Mouse (Mus musculus): Measurements from ENCODE around the gene Ptprh. TPM values are rescaled to one million over a fixed set of nuclear protein-coding genes. Genes with fewer than 3 reads are reported as not detected.

Gene Ptprh
- polyA plus RNA-seq (2014; fragmentation: Illumina TruSeq; extraction: RNeasy Lipid Tissue Mini Kit (QIAGEN cat#74804); ENCODE audit: low read depth, low replicate concordance) = not detected

DNA sequence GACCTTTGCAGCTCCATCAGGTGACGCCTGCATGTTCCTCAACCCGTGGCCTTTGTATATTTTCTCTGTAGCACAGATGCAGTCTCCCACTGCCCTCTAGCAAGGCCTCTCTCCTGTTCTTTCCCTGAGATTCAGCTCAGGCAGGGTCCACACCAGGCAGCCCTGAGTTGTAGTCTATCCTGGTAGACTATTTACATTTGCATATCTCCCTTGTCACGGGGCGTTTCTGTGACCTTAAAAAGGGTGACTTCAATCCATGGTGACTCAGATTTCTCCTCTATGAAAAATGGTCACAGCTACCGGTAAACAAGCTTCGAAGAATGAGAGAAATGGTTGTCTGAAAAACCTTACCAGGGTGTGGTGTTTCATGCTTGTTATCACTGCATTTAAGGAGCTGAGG lies at the start of gene Ptprh:
TSS of gene Ptprh (minus strand) at position 169 of the 400 bp plus-strand sequence.

DNA sequence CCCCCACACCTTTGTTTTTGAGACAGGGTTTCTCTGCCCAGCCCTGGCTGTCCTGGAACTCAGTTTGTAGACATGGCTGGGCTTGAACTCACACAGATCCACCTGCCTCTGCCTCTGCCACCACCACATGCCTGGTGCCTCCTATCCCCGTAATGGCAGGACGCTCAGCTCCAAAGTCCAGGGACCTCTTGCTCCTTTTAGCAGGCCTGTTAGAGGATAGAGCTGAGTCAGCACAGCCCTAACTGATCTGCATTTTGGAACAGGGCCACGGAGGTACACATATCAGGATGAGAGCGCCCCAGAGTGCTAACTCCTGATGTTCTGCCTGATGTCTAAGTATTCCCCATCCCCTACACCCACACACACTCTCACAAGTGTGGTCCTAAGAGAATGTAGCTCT lies 27.2 kb upstream of the Ptprh start, which contains the start of gene Tmem86b:
TSS of gene Tmem86b (minus strand) at position 392 of the 400 bp plus-strand sequence.

GRCm38 (mm10) chr7:4547221-4547641 lies 56.6 kb downstream of the Ptprh start, which contains the start of gene Syt5:
Gene Syt5, minus strand, starts transcription at chr7:4547541.

GRCm38 (mm10) chr7:4532005-4532729 lies 71.7 kb downstream of the Ptprh start, which contains the start of gene Dnaaf3:
Gene Dnaaf3, minus strand, starts transcription at chr7:4532453.

DNA sequence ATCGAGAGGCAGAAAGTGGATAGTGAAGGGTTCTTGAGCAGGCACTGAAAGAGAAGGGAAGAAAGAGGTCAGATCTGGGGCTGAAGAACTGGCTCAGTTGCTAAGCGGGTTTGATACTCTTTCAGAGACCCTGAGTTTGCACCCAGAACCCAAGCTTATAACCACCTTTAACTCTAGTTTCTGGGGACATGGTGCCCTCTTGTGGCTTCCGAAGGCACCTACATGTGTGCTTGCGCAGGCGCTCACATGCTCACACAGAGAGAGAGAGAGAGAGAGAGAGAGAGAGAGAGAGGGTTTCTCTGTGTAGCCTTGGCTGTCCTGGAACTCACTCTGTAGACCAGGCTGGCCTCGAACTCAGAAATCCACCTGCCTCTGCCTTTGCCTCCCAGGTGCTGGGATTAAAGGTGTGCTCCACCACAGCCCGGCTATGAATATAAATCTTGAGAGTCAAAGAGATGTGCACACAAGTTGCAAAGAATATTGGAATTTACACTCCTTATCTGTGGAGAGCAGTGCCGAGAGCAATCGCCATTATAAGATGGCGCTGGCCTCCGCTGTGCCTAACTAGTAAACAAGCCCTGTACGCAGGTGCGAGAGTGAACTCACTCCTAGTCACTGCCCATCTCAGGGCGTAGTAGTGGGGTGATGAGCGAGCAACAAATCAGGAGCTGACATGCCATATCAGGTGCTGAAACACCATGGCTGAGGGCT lies 79.5 kb downstream of the Ptprh start, which contains the start of gene Tnni3:
TSS of gene Tnni3 (minus strand) at position 18 of the 711 bp plus-strand sequence.

GRCm38 (mm10) chr7:4516332-4517050 lies 87.3 kb downstream of the Ptprh start, which contains the start of gene Tnnt1:
Gene Tnnt1, minus strand, starts transcription at chr7:4516382.

DNA sequence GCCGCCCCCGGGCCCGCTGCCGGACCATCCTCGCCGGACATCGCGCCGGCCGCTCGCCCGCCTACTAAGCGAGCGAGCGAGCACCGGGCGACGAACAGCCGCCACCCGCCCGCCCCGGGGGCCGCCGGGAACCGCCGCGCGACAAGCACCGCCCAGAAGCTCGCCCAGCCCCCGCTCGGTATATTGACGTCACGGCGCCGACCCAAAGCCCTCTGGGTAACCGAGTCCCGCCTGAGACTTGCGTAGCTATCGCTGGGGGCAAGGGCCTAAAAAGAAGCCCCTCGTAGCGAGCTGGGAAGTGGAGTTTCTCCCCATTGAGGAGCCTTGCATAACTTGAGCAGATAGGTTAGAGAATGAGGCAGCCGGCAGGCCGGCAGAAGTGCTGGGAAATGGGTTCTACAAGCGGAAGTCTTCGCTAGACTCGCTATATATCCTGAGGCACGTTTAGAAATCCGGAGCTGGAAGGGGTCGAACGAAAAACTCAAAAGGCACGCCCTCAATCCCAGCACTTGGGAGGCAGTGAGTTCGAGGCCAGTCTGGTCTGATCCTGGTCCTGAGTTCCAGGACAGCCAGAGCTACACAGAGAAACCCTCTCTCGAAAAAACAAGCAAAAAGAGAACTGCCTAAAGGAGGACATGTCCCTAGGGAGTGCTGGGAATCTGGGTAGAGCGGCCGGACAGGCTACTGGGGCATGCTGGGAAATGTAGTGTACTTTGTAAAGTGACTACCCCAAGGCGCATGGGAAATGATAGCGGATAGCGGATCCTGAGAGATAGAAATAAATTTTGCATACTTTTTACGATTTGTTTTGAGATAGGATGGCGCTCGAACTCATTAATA lies 102.1 kb downstream of the Ptprh start, which contains the start of gene Ppp1r12c:
TSS of gene Ppp1r12c (minus strand) at position 123 of the 840 bp plus-strand sequence.

Other genes with a start within 250 kb of the Ptprh start
- gene Gp6, start 206.3 kb downstream of the Ptprh start, polyA plus RNA-seq (2014; fragmentation: Illumina TruSeq; extraction: RNeasy Lipid Tissue Mini Kit (QIAGEN cat#74804); ENCODE audit: low read depth, low replicate concordance) = not detected
- 9.4 TPM for gene Rdh13, start 158.4 kb downstream of the Ptprh start, polyA plus RNA-seq (2014; fragmentation: Illumina TruSeq; extraction: RNeasy Lipid Tissue Mini Kit (QIAGEN cat#74804); ENCODE audit: low read depth, low replicate concordance)
- 1.1 TPM for gene Eps8l1, start 143.4 kb downstream of the Ptprh start, polyA plus RNA-seq (2014; fragmentation: Illumina TruSeq; extraction: RNeasy Lipid Tissue Mini Kit (QIAGEN cat#74804); ENCODE audit: low read depth, low replicate concordance)
- 2.8 TPM for gene Ppp1r12c, start 102.4 kb downstream of the Ptprh start, polyA plus RNA-seq (2014; fragmentation: Illumina TruSeq; extraction: RNeasy Lipid Tissue Mini Kit (QIAGEN cat#74804); ENCODE audit: low read depth, low replicate concordance)
- 0.85 TPM for gene Tnnt1, start 87.7 kb downstream of the Ptprh start, polyA plus RNA-seq (2014; fragmentation: Illumina TruSeq; extraction: RNeasy Lipid Tissue Mini Kit (QIAGEN cat#74804); ENCODE audit: low read depth, low replicate concordance)
- not detected for gene Tnni3, start 79.8 kb downstream of the Ptprh start, polyA plus RNA-seq (2014; fragmentation: Illumina TruSeq; extraction: RNeasy Lipid Tissue Mini Kit (QIAGEN cat#74804); ENCODE audit: low read depth, low replicate concordance)
- gene Dnaaf3, start 71.6 kb downstream of the Ptprh start, polyA plus RNA-seq (2014; fragmentation: Illumina TruSeq; extraction: RNeasy Lipid Tissue Mini Kit (QIAGEN cat#74804); ENCODE audit: low read depth, low replicate concordance) = not detected
- gene Syt5, start 56.5 kb downstream of the Ptprh start, polyA plus RNA-seq (2014; fragmentation: Illumina TruSeq; extraction: RNeasy Lipid Tissue Mini Kit (QIAGEN cat#74804); ENCODE audit: low read depth, low replicate concordance) = not detected
- 3.1 TPM for gene Tmem86b, start 27.4 kb upstream of the Ptprh start, polyA plus RNA-seq (2014; fragmentation: Illumina TruSeq; extraction: RNeasy Lipid Tissue Mini Kit (QIAGEN cat#74804); ENCODE audit: low read depth, low replicate concordance)
- 11.6 TPM for gene Ppp6r1, start 55.0 kb upstream of the Ptprh start, polyA plus RNA-seq (2014; fragmentation: Illumina TruSeq; extraction: RNeasy Lipid Tissue Mini Kit (QIAGEN cat#74804); ENCODE audit: low read depth, low replicate concordance)
- gene Hspbp1, start 81.0 kb upstream of the Ptprh start, polyA plus RNA-seq (2014; fragmentation: Illumina TruSeq; extraction: RNeasy Lipid Tissue Mini Kit (QIAGEN cat#74804); ENCODE audit: low read depth, low replicate concordance) = not detected
- gene Brsk1, start 86.6 kb upstream of the Ptprh start, polyA plus RNA-seq (2014; fragmentation: Illumina TruSeq; extraction: RNeasy Lipid Tissue Mini Kit (QIAGEN cat#74804); ENCODE audit: low read depth, low replicate concordance) = 0.24 TPM
- gene Tmem150b, start 121.2 kb upstream of the Ptprh start, polyA plus RNA-seq (2014; fragmentation: Illumina TruSeq; extraction: RNeasy Lipid Tissue Mini Kit (QIAGEN cat#74804); ENCODE audit: low read depth, low replicate concordance) = not detected
- gene Kmt5c, start 136.1 kb upstream of the Ptprh start, polyA plus RNA-seq (2014; fragmentation: Illumina TruSeq; extraction: RNeasy Lipid Tissue Mini Kit (QIAGEN cat#74804); ENCODE audit: low read depth, low replicate concordance) = 0.89 TPM
- gene Cox6b2, start 149.1 kb upstream of the Ptprh start, polyA plus RNA-seq (2014; fragmentation: Illumina TruSeq; extraction: RNeasy Lipid Tissue Mini Kit (QIAGEN cat#74804); ENCODE audit: low read depth, low replicate concordance) = not detected
- gene Fam71e2, start 167.3 kb upstream of the Ptprh start, polyA plus RNA-seq (2014; fragmentation: Illumina TruSeq; extraction: RNeasy Lipid Tissue Mini Kit (QIAGEN cat#74804); ENCODE audit: low read depth, low replicate concordance) = not detected
- 0.20 TPM for gene Il11, start 178.8 kb upstream of the Ptprh start, polyA plus RNA-seq (2014; fragmentation: Illumina TruSeq; extraction: RNeasy Lipid Tissue Mini Kit (QIAGEN cat#74804); ENCODE audit: low read depth, low replicate concordance)
- not detected for gene Tmem190, start 178.9 kb upstream of the Ptprh start, polyA plus RNA-seq (2014; fragmentation: Illumina TruSeq; extraction: RNeasy Lipid Tissue Mini Kit (QIAGEN cat#74804); ENCODE audit: low read depth, low replicate concordance)
- 1.3 TPM for gene Tmem238, start 185.6 kb upstream of the Ptprh start, polyA plus RNA-seq (2014; fragmentation: Illumina TruSeq; extraction: RNeasy Lipid Tissue Mini Kit (QIAGEN cat#74804); ENCODE audit: low read depth, low replicate concordance)
- gene Rpl28, start 188.8 kb upstream of the Ptprh start, polyA plus RNA-seq (2014; fragmentation: Illumina TruSeq; extraction: RNeasy Lipid Tissue Mini Kit (QIAGEN cat#74804); ENCODE audit: low read depth, low replicate concordance) = 11.3 TPM
- gene Ube2s, start 208.5 kb upstream of the Ptprh start, polyA plus RNA-seq (2014; fragmentation: Illumina TruSeq; extraction: RNeasy Lipid Tissue Mini Kit (QIAGEN cat#74804); ENCODE audit: low read depth, low replicate concordance) = 2.9 TPM
- 3.2 TPM for gene Shisa7, start 240.7 kb upstream of the Ptprh start, polyA plus RNA-seq (2014; fragmentation: Illumina TruSeq; extraction: RNeasy Lipid Tissue Mini Kit (QIAGEN cat#74804); ENCODE audit: low read depth, low replicate concordance)

Measured in kidney, adult 10 weeks (tissue).